Mouse (Mus musculus): ENCODE data around the gene Cisd3. TPM values are rescaled to one million over a fixed set of nuclear protein-coding genes. Genes with fewer than 3 reads are reported as not detected.

Cisd3 gene
- 20.8 and 28.9 TPM in 2 replicates for polyA plus RNA-seq (2012; rRNA removed)

GRCm38 (mm10) chr11:97685613-97686321 is at the start of gene Cisd3:
TSS of gene Cisd3 (plus strand) at chr11:97685826.

GRCm38 (mm10) chr11:97662893-97663527 is 22.6 kb upstream of the Cisd3 start, which contains the start of gene Mllt6:
TSS of gene Mllt6 (plus strand) at chr11:97663414.

GRCm38 (mm10) chr11:97700003-97700745 is 14.5 kb downstream of the Cisd3 start, which contains the start of gene Pcgf2:
TSS of gene Pcgf2 (minus strand) at chr11:97700497.

GRCm38 (mm10) chr11:97703039-97703826 is 17.6 kb downstream of the Cisd3 start, which contains the start of gene Psmb3:
TSS of gene Psmb3 (plus strand) at chr11:97703399.

Other genes starting within 250 kb of the Cisd3 start
- gene 4933428G20Rik, start 185.5 kb upstream of the Cisd3 start, polyA plus RNA-seq (2012; rRNA removed): not detected in 2 replicates
- 1.3 and 1.5 TPM in 2 replicates for gene Srcin1, start 109.6 kb upstream of the Cisd3 start, polyA plus RNA-seq (2012; rRNA removed)
- 10.8 and 47.3 TPM in 2 replicates for gene Epop, start 56.1 kb upstream of the Cisd3 start, polyA plus RNA-seq (2012; rRNA removed)
- 17.2 and 18.0 TPM in 2 replicates for gene Mllt6, start 22.4 kb upstream of the Cisd3 start, polyA plus RNA-seq (2012; rRNA removed)
- gene Pcgf2, start 14.7 kb downstream of the Cisd3 start, polyA plus RNA-seq (2012; rRNA removed): 61.2 and 61.9 TPM in 2 replicates
- gene Psmb3, start 17.6 kb downstream of the Cisd3 start, polyA plus RNA-seq (2012; rRNA removed): 154 and 171 TPM in 2 replicates
- gene Pip4k2b, start 58.9 kb downstream of the Cisd3 start, polyA plus RNA-seq (2012; rRNA removed): 3.1 and 4.2 TPM in 2 replicates
- gene Cwc25, start 80.7 kb downstream of the Cisd3 start, polyA plus RNA-seq (2012; rRNA removed): 1.8 and 1.9 TPM in 2 replicates
- gene 1700001P01Rik, start 90.1 kb downstream of the Cisd3 start, polyA plus RNA-seq (2012; rRNA removed): not detected in 2 replicates
- 11.0 and 11.8 TPM in 2 replicates for gene Rpl23, start 96.6 kb downstream of the Cisd3 start, polyA plus RNA-seq (2012; rRNA removed)
- gene Lasp1, start 113.2 kb downstream of the Cisd3 start, polyA plus RNA-seq (2012; rRNA removed): 129 and 134 TPM in 2 replicates
- gene B230217C12Rik, start 155.0 kb downstream of the Cisd3 start, polyA plus RNA-seq (2012; rRNA removed): 0.18 and 0.49 TPM in 2 replicates
- gene Fbxo47, start 198.3 kb downstream of the Cisd3 start, polyA plus RNA-seq (2012; rRNA removed): 0.14 TPM in 1 of 2 replicates, not detected in the other